Mouse (Mus musculus) neural tube, embryonic 10.5 days (tissue): ENCODE data around the gene Hps6.

ENCODE experiments used
- DNase-seq: peaks from one replicate; pipeline ENCODE4 v3.0.0-alpha.2; 2017; ENCODE audit warnings: low spot score; ENCODE audit errors: extremely low spot score

The Hps6 gene

GRCm38 (mm10) chr19:46029652-46030051, 26.3 kb downstream of the Hps6 start:
- no peak for DNase-seq

GRCm38 (mm10) chr19:46030196-46030983, 27.1 kb downstream of the Hps6 start:
- no peak for DNase-seq

GRCm38 (mm10) chr19:46031689-46032432, 28.6 kb downstream of the Hps6 start:
- DNase-seq: no peak

GRCm38 (mm10) chr19:46032731-46033510, 29.6 kb downstream of the Hps6 start:
- DNase-seq: no peak

- DNase-seq: no peak
Measured at GRCm38 (mm10) chr19:46033911-46034310, 30.6 kb downstream of the Hps6 start.

DNA sequence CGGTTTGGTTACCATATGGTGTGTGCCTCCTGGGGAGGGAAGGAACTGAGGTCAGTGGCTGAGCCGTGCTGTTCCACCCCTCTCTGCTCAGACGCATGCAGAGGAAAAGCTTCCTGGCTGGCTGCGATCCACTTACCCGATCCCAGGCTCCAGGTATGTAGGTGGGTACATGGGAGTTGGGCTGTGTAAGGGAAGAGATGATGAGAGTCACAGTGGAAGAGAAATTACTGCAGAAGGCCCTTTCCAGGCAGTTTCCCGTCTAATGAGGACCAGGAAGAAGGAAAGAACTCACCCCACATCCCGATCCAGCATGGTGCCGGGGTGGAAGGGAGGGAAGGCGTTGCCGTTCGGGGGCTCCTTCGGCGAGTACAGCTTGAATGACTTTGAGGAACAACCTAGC, 32.7 kb downstream of the Hps6 start:
- DNase-seq: no peak

DNA sequence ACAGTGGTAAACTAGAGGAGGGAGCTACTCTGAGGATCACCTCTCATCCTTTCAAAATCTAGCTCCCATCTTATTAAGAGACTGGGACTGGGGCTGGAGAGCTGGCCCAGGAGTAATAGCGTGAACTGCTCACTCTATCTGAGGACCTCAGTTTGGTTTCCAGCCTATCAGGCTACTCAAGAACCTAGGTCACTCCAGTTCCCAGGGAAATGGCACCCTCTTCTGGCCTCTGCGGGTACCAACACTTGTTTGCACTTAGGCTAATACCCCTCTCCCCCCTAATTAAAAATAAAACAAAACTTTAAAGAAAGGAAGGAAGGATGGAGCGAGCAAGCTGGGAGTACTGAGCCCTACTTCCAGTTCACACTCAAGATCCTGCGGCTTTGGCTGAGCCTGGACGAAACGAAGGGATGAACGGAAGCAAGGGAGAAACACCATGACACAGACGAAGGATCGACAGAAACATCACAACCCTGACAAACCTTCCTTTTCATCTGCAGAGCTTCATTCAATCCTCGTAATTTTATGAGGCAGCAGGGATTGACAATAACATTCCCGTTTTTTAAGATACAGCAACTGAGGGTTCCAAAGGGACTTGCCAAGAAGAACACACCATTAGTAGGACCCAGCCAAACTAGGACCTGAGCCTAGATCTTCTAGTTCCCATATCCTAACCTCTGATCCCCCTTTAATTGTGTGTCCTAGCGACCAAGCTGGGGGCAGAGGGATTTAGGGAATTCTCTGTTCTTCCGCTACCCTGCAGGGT, 33.4 kb downstream of the Hps6 start:
- DNase-seq: no peak

GRCm38 (mm10) chr19:46037243-46037924, 34.1 kb downstream of the Hps6 start:
- no peak for DNase-seq

DNA sequence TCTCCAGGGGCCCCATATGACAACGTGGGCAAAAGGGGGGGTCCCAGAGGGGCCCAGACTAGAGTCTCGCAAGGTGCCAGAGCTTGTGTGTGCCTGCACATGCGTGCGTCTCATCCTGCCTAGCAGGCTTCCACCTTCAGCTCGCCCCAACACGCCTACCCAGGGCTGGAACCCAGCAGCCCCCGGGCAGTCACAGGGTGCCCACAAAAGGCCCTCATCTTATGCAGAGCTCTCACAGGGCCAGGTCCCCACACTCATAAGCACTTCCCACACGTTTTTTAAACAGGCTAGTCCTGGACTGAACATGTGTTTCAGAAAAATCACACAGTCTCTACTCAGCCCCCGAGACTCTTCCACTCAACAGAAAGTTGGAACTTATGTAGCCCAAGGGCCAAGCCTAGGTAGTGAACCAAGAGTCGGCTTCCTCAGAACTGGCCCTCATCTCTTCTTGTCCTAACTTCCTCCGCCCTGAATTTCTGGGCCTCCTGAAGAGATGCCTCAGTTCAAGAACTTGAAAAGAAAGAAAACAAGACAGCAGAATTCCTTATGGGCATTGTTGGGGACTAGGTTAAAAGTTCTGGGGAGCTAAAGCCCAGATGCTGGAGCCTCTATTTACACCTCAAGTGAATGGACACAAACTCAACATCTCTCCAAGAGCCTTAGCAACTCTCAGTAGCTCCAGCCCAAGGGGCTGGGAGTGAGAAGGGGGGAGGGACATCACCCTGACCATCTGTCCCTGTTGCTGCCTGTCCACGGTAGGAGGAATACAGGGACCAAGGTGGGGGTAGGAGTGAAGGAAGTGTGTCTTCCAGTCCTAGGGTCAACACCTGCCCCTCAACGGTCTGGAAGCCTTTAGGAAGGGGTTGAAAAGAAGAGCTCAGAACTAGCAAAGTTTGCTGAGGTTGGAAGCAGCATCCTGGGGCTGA, 34.9 kb downstream of the Hps6 start:
- peak; percentile 30 for DNase-seq

DNA sequence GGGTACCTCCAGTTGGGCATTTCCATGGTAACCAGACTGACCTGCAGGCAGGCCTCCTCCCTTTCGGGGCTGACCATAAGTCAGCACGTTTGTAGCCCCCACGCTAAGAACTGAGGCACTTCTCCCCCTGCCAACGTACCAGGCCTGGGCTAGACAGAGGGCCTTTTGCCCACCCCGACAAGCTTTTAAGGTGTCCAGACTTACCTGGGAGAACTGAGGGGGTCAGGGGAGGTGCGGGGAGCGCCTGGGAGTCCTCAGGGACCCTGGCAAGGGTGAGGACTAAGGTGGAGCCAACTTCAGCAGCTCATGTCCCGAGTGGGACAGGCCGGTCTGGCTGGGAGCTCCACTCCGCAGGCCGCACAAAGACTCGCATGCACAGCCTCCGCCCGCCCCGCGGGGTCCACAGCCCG, 35.5 kb downstream of the Hps6 start:
- DNase-seq: peak; percentile 68

DNA sequence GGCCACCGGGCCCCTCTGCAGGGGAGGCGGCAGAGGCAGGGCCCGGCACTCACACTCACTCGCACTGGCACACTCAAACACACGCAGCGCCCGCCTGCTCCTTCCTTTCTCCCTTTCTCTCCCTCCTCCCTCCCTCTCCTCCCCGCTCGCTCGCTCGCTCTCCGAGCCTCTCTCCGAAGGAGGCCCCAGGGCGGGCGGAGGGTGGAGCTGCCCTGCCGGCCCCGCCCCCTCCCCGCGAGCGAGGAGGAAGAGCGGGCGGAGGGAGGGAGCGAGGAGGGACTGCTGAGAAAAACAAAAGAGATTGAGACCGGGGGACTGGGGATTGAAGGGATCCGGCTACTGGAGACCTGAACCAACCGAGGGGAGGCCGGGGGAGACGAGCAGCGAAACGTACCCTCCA, 36.2 kb downstream of the Hps6 start:
- DNase-seq: peak; percentile 88

- DNase-seq: peak; percentile 44
Measured at GRCm38 (mm10) chr19:46040149-46040902, 37.0 kb downstream of the Hps6 start.

GRCm38 (mm10) chr19:46041299-46041932, 38.1 kb downstream of the Hps6 start:
- peak; percentile 37 for DNase-seq

GRCm38 (mm10) chr19:46041933-46042475, 38.7 kb downstream of the Hps6 start:
- DNase-seq: peak; percentile 73

DNA sequence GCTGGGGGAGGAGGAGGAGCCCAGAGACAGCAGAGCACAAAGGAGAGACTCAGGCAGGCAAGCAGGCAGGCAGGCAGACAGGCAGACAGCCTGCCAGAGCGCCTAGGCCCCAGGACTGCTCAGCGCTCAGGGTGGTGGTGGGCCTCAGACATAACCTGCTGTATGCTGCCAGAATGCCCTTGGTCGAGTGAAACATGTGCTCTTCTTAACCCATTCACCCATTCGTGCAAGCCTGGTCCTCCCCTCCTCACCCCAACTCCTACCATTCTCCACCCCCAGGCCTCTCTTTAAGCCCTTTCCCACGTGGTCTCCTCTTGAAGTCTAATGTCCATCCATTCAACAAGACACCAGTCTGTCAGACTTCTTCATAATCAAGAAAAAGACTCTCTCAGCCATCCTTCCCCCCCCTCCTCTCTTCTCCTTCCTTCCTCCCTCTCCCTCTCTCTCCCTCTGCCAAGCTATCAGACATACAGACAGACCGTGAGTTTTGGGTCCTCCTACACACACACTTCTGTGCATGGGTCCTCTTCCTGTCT, 39.2 kb downstream of the Hps6 start:
- no peak for DNase-seq

DNA sequence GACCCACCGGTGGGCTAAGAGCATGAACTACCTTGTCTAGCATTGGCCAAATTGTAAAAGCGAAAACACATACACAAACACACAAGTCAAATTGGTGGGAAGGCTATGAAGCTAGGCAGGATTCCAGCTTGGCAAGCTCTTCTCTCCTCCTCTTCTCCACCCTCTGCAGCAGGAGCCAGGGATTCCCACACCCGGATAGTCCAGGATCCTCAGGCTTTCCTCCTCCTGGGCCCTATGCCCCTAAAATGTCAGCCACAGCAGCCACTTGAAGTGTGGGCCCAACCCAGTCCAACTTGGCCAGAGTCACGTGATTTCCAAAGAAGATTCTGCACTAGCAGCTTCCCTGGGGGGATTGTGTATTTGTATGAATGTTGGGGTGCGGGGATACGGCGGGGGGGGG, 40.1 kb downstream of the Hps6 start:
- no peak for DNase-seq

- no peak for DNase-seq
Measured at GRCm38 (mm10) chr19:46044271-46044992, 41.1 kb downstream of the Hps6 start, which contains the start of gene Pprc1. Gene Pprc1, plus strand, starts transcription at chr19:46044886.
